Mouse (Mus musculus): Measurements from ENCODE around the gene Vmn1r55. TPM values are rescaled to one million over a fixed set of nuclear protein-coding genes. Genes with fewer than 3 reads are reported as not detected.
"Not testable (repeated sequence)": the region's sequence is repeated elsewhere in the genome, so short reads cannot be mapped to it uniquely, and the experiment has no call there.

Vmn1r55 gene
- polyA plus RNA-seq (2015; fragmentation: Nextera tagmentation; extraction: Ambion mirVana): not detected in 2 replicates

DNA sequence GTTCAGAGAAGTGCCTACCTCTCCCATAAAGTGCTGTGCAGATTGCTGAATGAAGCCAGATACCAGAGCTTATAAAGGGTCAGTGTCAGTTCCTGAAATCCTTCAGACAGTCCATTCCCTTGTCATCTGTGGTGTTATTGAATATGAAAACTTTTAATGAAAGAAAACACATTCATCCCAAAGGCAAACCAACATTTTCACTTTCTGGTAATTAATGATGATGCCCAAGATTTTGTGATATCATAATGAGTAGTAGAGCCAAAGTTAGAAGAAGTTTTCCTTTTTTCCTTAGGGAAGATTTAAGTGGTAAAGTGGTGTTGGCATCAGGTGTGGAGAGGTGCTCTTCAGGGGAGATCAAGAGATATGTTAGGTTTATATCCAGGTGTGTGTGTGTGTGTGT lies at the start of gene Vmn1r55:
Gene Vmn1r55 (minus strand): TSS at position 101 of the 400 bp plus-strand sequence.
- H3K4me2 ChIP-seq; ATAC-seq (replicated peaks; ENCODE audit: insufficient number of reproducible peaks, insufficient read depth, low FRiP score, low read depth); H3K9me3 ChIP-seq (replicated peaks); H3K9ac ChIP-seq; H3K36me3 ChIP-seq; H3K4me3 ChIP-seq; H3K27me3 ChIP-seq; H3K27ac ChIP-seq; H3K4me1 ChIP-seq (replicated peaks): not testable (repeated sequence)

DNA sequence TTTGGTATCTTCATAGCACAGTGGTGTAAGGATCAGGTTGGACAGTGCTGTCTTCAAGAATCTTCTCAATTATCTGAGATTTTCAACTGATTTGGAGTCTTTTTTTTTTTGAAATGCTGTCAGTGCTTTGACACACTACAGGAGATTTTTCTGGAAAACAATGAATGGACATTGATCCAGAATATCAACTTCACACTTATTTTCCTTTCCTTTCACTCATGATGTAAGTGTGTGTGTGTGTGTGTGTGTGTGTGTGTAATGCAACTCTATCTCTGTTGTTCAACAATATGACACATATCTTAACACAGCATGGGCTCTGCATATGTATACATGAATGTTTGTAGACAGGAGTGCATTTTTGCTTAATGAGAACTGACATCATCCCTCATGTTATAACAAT lies 47.2 kb upstream of the Vmn1r55 start, which contains the start of gene Vmn1r56:
Gene Vmn1r56 (minus strand): TSS at position 101 of the 400 bp plus-strand sequence.
- H3K36me3 ChIP-seq; H3K9ac ChIP-seq; H3K4me3 ChIP-seq; ATAC-seq (replicated peaks; ENCODE audit: insufficient number of reproducible peaks, insufficient read depth, low FRiP score, low read depth); H3K4me2 ChIP-seq; H3K27me3 ChIP-seq; H3K9me3 ChIP-seq (replicated peaks); H3K4me1 ChIP-seq (replicated peaks); H3K27ac ChIP-seq: not testable (repeated sequence)

DNA sequence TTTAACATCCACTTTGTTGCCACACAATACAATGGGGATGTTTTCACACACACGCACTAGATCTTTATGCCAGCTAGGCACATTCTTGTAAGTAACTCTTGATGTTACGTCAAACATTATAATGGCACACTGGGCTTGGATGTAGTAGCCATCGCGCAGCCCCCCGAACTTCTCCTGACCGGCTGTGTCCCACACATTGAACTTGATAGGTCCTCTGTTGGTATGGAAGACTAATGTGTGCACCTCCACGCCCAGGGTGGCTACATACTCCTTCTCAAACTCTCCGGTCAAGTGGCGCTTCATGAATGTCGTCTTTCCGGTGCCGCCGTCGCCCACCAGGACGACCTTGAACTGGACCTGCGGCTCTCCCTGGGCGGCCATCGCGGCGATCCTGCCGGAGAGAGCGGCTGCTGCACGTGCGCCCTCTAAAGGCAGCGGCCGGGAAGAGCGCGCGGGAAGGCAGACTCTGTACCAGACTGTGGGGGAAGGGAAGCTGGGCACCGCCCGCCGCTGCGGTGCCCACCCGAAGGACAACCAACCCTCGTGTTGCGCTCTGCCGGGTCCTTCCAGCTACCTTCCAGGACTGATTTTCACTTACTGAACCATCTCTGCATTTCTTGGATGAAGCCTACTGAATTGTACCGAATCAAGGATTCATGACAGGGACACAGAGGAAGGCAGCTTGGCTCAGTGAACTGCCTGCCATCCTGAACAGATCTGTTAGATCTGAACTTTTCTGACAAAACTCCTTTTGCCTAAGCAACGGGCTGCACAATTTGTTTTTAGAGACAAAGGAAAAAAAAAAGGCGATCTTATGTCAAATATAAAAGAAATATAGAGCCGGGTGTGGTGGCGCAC lies 23.7 kb downstream of the Vmn1r55 start, which contains the start of gene Rasl2-9:
Gene Rasl2-9 (minus strand): TSS at position 402 of the 858 bp plus-strand sequence.
- 15% methylated on average over 42 of the region's 42 CpGs for WGBS
- H3K4me1 ChIP-seq (replicated peaks): peaks cover 7% of the 10 kb centered on the region; the same call in 1 of the 2 replicates
- peak within 1 kb of the TSS; percentile 46 for H3K4me3 ChIP-seq
- no peaks in the 10 kb centered on the region for H3K9me3 ChIP-seq (replicated peaks)
- ATAC-seq (replicated peaks; ENCODE audit: insufficient number of reproducible peaks, insufficient read depth, low FRiP score, low read depth): peak; percentile 86
- H3K4me2 ChIP-seq: peak within 1 kb of the TSS; percentile 68
- H3K9ac ChIP-seq: no peak within 1 kb of the TSS; the same call in 1 of the 2 replicates
- no peaks in the 10 kb centered on the region for H3K36me3 ChIP-seq
- H3K27ac ChIP-seq: no peak within 1 kb of the TSS
- H3K27me3 ChIP-seq: peaks cover 3% of the 10 kb centered on the region; the same call in 1 of the 2 replicates

DNA sequence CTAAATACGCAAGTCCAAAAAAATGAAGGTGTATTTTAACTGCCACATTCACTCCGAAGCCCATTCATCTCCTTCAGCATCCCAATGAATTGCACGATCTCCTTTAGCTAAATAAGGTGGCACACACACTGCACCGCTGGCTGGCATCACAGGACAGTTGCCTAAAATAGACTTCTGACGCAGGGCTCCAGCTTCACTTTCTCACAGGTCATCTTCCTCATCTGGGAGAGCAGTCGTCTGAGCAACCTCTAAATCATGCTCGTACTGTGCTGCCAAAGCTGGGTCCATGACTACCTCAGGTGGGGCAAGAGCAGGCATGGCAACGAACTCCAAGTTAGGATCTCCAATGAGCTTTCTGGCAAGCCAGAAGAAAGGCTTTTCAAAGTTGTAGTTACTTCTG lies 24.4 kb downstream of the Vmn1r55 start:
- Histone ChIP-seq H3K4me2 (peak overlapping the region; percentile 68; the same call in 1 of the 2 replicates), H3K27me3 (peaks cover 3% of the 10 kb centered on the region; the same call in 1 of the 2 replicates), H3K9me3 (replicated peaks) (no peaks in the 10 kb centered on the region), H3K27ac (no peak overlapping the region), H3K4me1 (replicated peaks) (peaks cover 7% of the 10 kb centered on the region; the same call in 1 of the 2 replicates), H3K9ac (no peak overlapping the region), H3K36me3 (no peaks in the 10 kb centered on the region), H3K4me3 (no peak overlapping the region)
- WGBS: 68% methylated on average over 8 of the region's 8 CpGs
- no peak for ATAC-seq (replicated peaks; ENCODE audit: insufficient number of reproducible peaks, insufficient read depth, low FRiP score, low read depth)

DNA sequence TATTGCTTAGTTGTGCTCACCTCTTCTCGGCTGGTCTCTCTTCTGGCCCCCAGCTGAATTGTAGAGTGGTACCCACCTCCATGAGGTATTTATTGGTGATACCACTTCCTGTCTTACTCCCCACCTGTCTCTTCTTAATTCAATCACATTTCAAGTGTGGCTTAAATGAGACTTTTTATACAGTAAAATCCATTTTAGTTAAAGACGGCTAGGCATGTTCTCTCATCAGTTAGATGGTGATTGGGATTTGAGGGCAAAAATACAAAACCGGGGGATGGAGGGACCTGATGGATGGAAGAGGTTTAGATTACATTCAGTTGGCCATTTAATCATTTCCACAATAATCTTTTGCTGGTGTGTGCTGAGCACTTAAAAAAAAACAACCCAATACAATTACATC lies 32.6 kb downstream of the Vmn1r55 start, which contains the start of gene Rfpl4:
Gene Rfpl4 (minus strand): TSS at position 101 of the 400 bp plus-strand sequence.
- Histone ChIP-seq H3K4me2 (no peak within 1 kb of the TSS), H3K9me3 (replicated peaks) (no peaks in the 10 kb centered on the region), H3K27ac (no peak within 1 kb of the TSS), H3K4me1 (replicated peaks) (no peaks in the 10 kb centered on the region), H3K4me3 (no peak within 1 kb of the TSS), H3K27me3 (peaks cover 3% of the 10 kb centered on the region; the same call in 1 of the 2 replicates), H3K36me3 (no peaks in the 10 kb centered on the region), H3K9ac (no peak within 1 kb of the TSS)
- ATAC-seq (replicated peaks; ENCODE audit: insufficient number of reproducible peaks, insufficient read depth, low FRiP score, low read depth): no peak
- 84% methylated on average over 3 of the region's 3 CpGs for WGBS

DNA sequence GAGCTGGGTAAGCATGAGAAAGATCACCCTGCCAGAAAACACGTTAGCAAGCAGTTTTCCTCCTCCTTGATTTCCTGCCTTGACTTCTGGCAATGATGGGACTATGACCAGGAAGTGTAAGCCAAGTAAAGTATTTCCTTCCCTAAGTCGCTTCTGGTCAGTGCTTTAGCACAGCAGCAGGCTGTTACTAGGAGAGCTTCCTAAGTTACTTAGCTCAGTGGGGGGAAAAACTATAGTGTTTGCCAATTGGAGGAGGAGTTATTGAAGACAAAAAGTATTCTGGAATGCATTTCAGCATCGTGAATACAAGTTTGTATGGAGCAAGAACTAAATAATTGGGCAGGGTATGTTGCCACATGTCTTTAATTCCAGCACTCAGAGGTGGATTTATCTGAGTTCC lies 36.8 kb downstream of the Vmn1r55 start:
- no peak for ATAC-seq (replicated peaks; ENCODE audit: insufficient number of reproducible peaks, insufficient read depth, low FRiP score, low read depth)
- H3K9me3 ChIP-seq (replicated peaks): no peaks in the 10 kb centered on the region

DNA sequence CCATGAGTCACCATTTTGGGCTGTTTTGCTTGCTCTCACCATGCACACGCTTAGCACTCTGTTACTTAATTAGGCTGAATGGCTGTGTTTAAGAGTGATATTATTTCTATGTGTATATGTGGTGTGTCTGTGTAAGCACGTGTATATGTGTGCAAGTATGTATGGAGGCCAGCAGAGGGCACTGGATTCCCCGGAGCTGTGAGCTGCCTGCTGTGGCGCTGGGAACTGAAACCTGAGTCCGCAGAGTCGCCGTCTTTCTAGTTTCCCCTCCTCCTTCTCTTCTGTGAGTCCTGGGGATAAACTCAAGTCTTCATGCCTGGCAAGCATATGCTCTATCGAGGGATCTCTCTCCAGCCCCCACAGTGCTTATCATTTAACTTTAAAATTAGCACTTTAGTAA lies 40.2 kb downstream of the Vmn1r55 start:
- ATAC-seq (replicated peaks; ENCODE audit: insufficient number of reproducible peaks, insufficient read depth, low FRiP score, low read depth): no peak
- 80% methylated on average over 8 of the region's 8 CpGs for WGBS
- Histone ChIP-seq H3K27me3 (no peaks in the 10 kb centered on the region), H3K9ac (no peak overlapping the region), H3K4me1 (replicated peaks) (no peaks in the 10 kb centered on the region), H3K4me3 (no peak overlapping the region), H3K9me3 (replicated peaks) (no peaks in the 10 kb centered on the region), H3K36me3 (no peaks in the 10 kb centered on the region), H3K27ac (no peak overlapping the region), H3K4me2 (no peak overlapping the region)

More for the DNA sequence above, 36.8 kb downstream of the Vmn1r55 start:
- H3K27me3 ChIP-seq: no peaks in the 10 kb centered on the region
- H3K4me2 ChIP-seq: no peak overlapping the region
- no peak overlapping the region for H3K27ac ChIP-seq
- no peak overlapping the region for H3K4me3 ChIP-seq
- H3K36me3 ChIP-seq: no peaks in the 10 kb centered on the region
- 34% methylated on average over 3 of the region's 3 CpGs for WGBS
- no peaks in the 10 kb centered on the region for H3K4me1 ChIP-seq (replicated peaks)
- H3K9ac ChIP-seq: no peak overlapping the region

DNA sequence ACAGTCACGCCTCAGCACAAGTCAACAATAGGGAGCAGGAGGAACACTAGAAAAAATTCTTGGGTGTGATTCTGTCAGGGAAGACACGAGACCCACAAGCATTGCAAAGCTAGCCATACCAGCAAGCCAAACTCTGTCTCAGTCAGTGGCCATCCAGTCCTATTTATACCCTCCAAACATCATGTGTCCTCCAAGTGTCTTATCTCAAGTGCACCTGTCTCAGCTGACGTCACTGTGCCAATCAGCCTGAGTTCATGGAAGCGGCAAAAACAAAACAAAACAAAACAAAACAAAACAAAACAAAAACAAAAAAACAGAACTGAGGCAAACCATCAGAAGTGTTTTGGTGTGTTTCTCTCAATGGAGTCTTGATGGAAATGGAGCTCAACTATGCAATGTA lies 41.2 kb downstream of the Vmn1r55 start:
- H3K27me3 ChIP-seq: no peaks in the 10 kb centered on the region
- H3K4me2 ChIP-seq: no peak overlapping the region
- no peak for ATAC-seq (replicated peaks; ENCODE audit: insufficient number of reproducible peaks, insufficient read depth, low FRiP score, low read depth)
- no peaks in the 10 kb centered on the region for H3K9me3 ChIP-seq (replicated peaks)
- no peaks in the 10 kb centered on the region for H3K4me1 ChIP-seq (replicated peaks)
- no peak overlapping the region for H3K27ac ChIP-seq
- H3K4me3 ChIP-seq: no peak overlapping the region
- WGBS: 45% methylated on average over 4 of the region's 4 CpGs
- H3K36me3 ChIP-seq: no peaks in the 10 kb centered on the region
- H3K9ac ChIP-seq: no peak overlapping the region

DNA sequence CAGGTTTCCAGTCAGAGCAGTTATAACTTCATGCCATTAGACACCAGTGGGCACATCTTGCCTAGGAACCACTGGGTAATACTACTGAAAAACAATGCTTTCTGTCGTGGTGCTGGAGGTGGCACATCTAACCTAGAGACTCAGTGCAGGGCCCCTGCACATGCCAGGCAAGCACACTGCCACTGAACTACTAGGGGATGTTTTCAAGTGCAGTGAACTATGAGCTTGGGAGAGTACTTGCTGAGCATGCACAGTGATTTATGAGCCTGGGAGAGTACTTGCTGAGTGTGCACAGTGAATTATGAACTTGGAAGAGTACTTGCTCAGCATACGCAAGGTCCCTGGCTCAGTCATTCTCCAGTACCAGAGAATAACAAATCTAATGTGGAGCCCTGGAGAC lies 46.9 kb downstream of the Vmn1r55 start:
- no peak overlapping the region for H3K27ac ChIP-seq
- H3K27me3 ChIP-seq: no peaks in the 10 kb centered on the region
- H3K4me3 ChIP-seq: no peak overlapping the region
- H3K9me3 ChIP-seq (replicated peaks): no peaks in the 10 kb centered on the region
- H3K4me1 ChIP-seq (replicated peaks): no peaks in the 10 kb centered on the region
- H3K36me3 ChIP-seq: peaks cover 16% of the 10 kb centered on the region
- 83% methylated on average over 2 of the region's 2 CpGs for WGBS
- no peak for ATAC-seq (replicated peaks; ENCODE audit: insufficient number of reproducible peaks, insufficient read depth, low FRiP score, low read depth)
- no peak overlapping the region for H3K4me2 ChIP-seq
- H3K9ac ChIP-seq: no peak overlapping the region

DNA sequence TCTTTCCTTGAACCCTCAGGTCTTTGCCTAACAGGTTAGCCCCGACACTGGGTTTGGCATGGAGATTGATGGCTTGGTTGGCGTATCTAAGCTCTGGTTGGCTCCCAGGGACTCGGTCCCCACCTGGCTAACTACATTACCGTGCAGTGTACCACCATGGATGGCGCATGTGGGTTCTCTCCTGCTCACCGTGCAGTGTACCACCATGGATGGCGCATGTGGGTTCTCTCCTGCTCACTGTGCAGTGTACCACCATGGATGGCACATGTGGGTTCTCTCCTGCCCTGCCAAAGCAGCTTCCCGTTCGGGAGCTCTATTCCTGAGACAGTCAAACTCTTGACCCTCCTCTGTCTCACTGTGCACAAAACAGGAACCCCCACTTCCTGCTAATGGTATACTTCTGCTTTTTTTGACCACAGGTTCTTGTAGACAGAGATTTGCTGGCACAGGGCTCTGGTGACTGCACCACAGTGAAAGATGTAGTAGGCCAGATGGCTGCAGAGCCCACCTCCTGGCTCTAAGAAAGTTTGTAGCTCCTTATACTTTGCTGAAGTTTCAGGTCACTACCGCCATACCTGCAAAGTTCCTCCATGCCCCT lies 48.3 kb downstream of the Vmn1r55 start:
- H3K9me3 ChIP-seq (replicated peaks): no peaks in the 10 kb centered on the region
- H3K4me1 ChIP-seq (replicated peaks): no peaks in the 10 kb centered on the region
- H3K36me3 ChIP-seq: peaks cover 28% of the 10 kb centered on the region
- no peak overlapping the region for H3K4me2 ChIP-seq
- WGBS: 78% methylated on average over 10 of the region's 10 CpGs
- H3K9ac ChIP-seq: no peak overlapping the region
- 0 out of 2 replicates have a peak, but pooled peaks have one; percentile 41 for ATAC-seq (replicated peaks; ENCODE audit: insufficient number of reproducible peaks, insufficient read depth, low FRiP score, low read depth)
- no peaks in the 10 kb centered on the region for H3K27me3 ChIP-seq
- no peak overlapping the region for H3K27ac ChIP-seq
- no peak overlapping the region for H3K4me3 ChIP-seq

DNA sequence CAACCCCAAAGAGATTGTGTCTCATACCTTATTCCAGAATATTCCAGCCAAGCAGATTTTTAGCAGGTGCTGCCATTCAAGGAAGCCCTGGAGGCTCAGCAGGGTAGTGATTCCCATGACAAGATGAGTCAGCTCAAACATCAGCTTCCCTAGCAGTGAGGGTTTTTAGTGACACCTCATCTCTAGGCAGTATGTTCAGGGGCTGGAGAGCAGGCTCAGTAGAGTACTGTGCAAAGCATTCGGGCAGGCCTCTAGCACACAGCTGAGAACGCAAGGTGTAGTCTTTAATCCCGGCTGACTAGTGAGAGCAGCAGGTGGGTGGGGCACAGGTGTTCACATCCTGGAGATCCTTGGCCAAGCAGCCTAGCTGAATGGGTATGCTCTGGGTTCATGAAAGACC lies 49.7 kb downstream of the Vmn1r55 start:
- Histone ChIP-seq H3K4me3 (no peak overlapping the region), H3K9ac (no peak overlapping the region), H3K27me3 (no peaks in the 10 kb centered on the region), H3K4me1 (replicated peaks) (no peaks in the 10 kb centered on the region), H3K9me3 (replicated peaks) (no peaks in the 10 kb centered on the region), H3K4me2 (no peak overlapping the region), H3K36me3 (peaks cover 42% of the 10 kb centered on the region), H3K27ac (no peak overlapping the region)
- 69% methylated on average over 3 of the region's 3 CpGs for WGBS
- no peak for ATAC-seq (replicated peaks; ENCODE audit: insufficient number of reproducible peaks, insufficient read depth, low FRiP score, low read depth)
